Mouse (Mus musculus): ENCODE measurements around the gene Timp3. TPM values are rescaled to one million over a fixed set of nuclear protein-coding genes. Genes with fewer than 3 reads are reported as not detected.

Timp3 gene
- polyA plus RNA-seq, 1 experiment: 14.1 TPM

- H3K4me1 ChIP-seq (ENCODE audit: control insufficient read depth, insufficient read depth, low read length): no peaks in the 10 kb centered on the region
- no peak overlapping the region for H3K4me3 ChIP-seq (ENCODE audit: low read depth, low read length)
- TF ChIP-seq POLR2A (IDR thresholded peaks at IDR 0.05; ENCODE audit: insufficient read depth, low read length) (no peak), CTCF (IDR thresholded peaks at IDR 0.05; ENCODE audit: low read depth, low read length) (no peak), EP300 (IDR thresholded peaks at IDR 0.05; ENCODE audit: insufficient read depth, low read depth, low read length) (no peak)
- H3K27me3 ChIP-seq (ENCODE audit: control insufficient read depth, insufficient read depth, low read length, poor library complexity, severe bottlenecking): no peaks in the 10 kb centered on the region
- H3K9me3 ChIP-seq (replicated peaks; ENCODE audit: control insufficient read depth, insufficient read depth, low read length, poor library complexity, severe bottlenecking): no peaks in the 10 kb centered on the region
- H3K9ac ChIP-seq (ENCODE audit: low read depth, poor library complexity, severe bottlenecking): no peak overlapping the region
- no peak overlapping the region for H3K27ac ChIP-seq (ENCODE audit: insufficient read depth, low read length)
- H3K36me3 ChIP-seq (ENCODE audit: control insufficient read depth, insufficient read depth, low read length, poor library complexity, severe bottlenecking): no peaks in the 10 kb centered on the region
These were observed 21.7 kb upstream of the Timp3 start for GRCm38 (mm10) chr10:86278481-86278880.

GRCm38 (mm10) chr10:86279579-86280168, 20.5 kb upstream of the Timp3 start:
- no peak overlapping the region for H3K4me3 ChIP-seq (ENCODE audit: low read depth, low read length)
- H3K27ac ChIP-seq (ENCODE audit: insufficient read depth, low read length): no peak overlapping the region
- H3K9me3 ChIP-seq (replicated peaks; ENCODE audit: control insufficient read depth, insufficient read depth, low read length, poor library complexity, severe bottlenecking): no peaks in the 10 kb centered on the region
- H3K4me1 ChIP-seq (ENCODE audit: control insufficient read depth, insufficient read depth, low read length): no peaks in the 10 kb centered on the region
- no peaks in the 10 kb centered on the region for H3K27me3 ChIP-seq (ENCODE audit: control insufficient read depth, insufficient read depth, low read length, poor library complexity, severe bottlenecking)
- TF ChIP-seq CTCF (IDR thresholded peaks at IDR 0.05; ENCODE audit: low read depth, low read length) (no peak), EP300 (IDR thresholded peaks at IDR 0.05; ENCODE audit: insufficient read depth, low read depth, low read length) (no peak), POLR2A (IDR thresholded peaks at IDR 0.05; ENCODE audit: insufficient read depth, low read length) (no peak)
- H3K36me3 ChIP-seq (ENCODE audit: control insufficient read depth, insufficient read depth, low read length, poor library complexity, severe bottlenecking): no peaks in the 10 kb centered on the region
- H3K9ac ChIP-seq (ENCODE audit: low read depth, poor library complexity, severe bottlenecking): no peak overlapping the region

GRCm38 (mm10) chr10:86281238-86281637, 18.9 kb upstream of the Timp3 start:
- Histone ChIP-seq H3K4me3 (ENCODE audit: low read depth, low read length) (no peak overlapping the region), H3K4me1 (ENCODE audit: control insufficient read depth, insufficient read depth, low read length) (no peaks in the 10 kb centered on the region), H3K9me3 (replicated peaks; ENCODE audit: control insufficient read depth, insufficient read depth, low read length, poor library complexity, severe bottlenecking) (no peaks in the 10 kb centered on the region), H3K27ac (ENCODE audit: insufficient read depth, low read length) (no peak overlapping the region), H3K36me3 (ENCODE audit: control insufficient read depth, insufficient read depth, low read length, poor library complexity, severe bottlenecking) (no peaks in the 10 kb centered on the region), H3K9ac (ENCODE audit: low read depth, poor library complexity, severe bottlenecking) (no peak overlapping the region), H3K27me3 (ENCODE audit: control insufficient read depth, insufficient read depth, low read length, poor library complexity, severe bottlenecking) (no peaks in the 10 kb centered on the region)
- no peak for TF ChIP-seq EP300 (IDR thresholded peaks at IDR 0.05; ENCODE audit: insufficient read depth, low read depth, low read length)
- no peak for TF ChIP-seq CTCF (IDR thresholded peaks at IDR 0.05; ENCODE audit: low read depth, low read length)
- no peak for TF ChIP-seq POLR2A (IDR thresholded peaks at IDR 0.05; ENCODE audit: insufficient read depth, low read length)

- no peaks in the 10 kb centered on the region for H3K27me3 ChIP-seq (ENCODE audit: control insufficient read depth, insufficient read depth, low read length, poor library complexity, severe bottlenecking)
- TF ChIP-seq CTCF (IDR thresholded peaks at IDR 0.05; ENCODE audit: low read depth, low read length): no peak
- TF ChIP-seq POLR2A (IDR thresholded peaks at IDR 0.05; ENCODE audit: insufficient read depth, low read length): no peak
- no peaks in the 10 kb centered on the region for H3K9me3 ChIP-seq (replicated peaks; ENCODE audit: control insufficient read depth, insufficient read depth, low read length, poor library complexity, severe bottlenecking)
- H3K4me1 ChIP-seq (ENCODE audit: control insufficient read depth, insufficient read depth, low read length): no peaks in the 10 kb centered on the region
- H3K9ac ChIP-seq (ENCODE audit: low read depth, poor library complexity, severe bottlenecking): no peak overlapping the region
- no peak overlapping the region for H3K27ac ChIP-seq (ENCODE audit: insufficient read depth, low read length)
- H3K36me3 ChIP-seq (ENCODE audit: control insufficient read depth, insufficient read depth, low read length, poor library complexity, severe bottlenecking): no peaks in the 10 kb centered on the region
- no peak overlapping the region for H3K4me3 ChIP-seq (ENCODE audit: low read depth, low read length)
These were observed 13.7 kb upstream of the Timp3 start for GRCm38 (mm10) chr10:86286508-86286907.

- TF ChIP-seq EP300 (IDR thresholded peaks at IDR 0.05; ENCODE audit: insufficient read depth, low read depth, low read length) (no peak), POLR2A (IDR thresholded peaks at IDR 0.05; ENCODE audit: insufficient read depth, low read length) (no peak)
- no peaks in the 10 kb centered on the region for H3K36me3 ChIP-seq (ENCODE audit: control insufficient read depth, insufficient read depth, low read length, poor library complexity, severe bottlenecking)
- H3K27me3 ChIP-seq (ENCODE audit: control insufficient read depth, insufficient read depth, low read length, poor library complexity, severe bottlenecking): no peaks in the 10 kb centered on the region
- H3K9ac ChIP-seq (ENCODE audit: low read depth, poor library complexity, severe bottlenecking): no peak overlapping the region
- no peak overlapping the region for H3K4me3 ChIP-seq (ENCODE audit: low read depth, low read length)
- H3K9me3 ChIP-seq (replicated peaks; ENCODE audit: control insufficient read depth, insufficient read depth, low read length, poor library complexity, severe bottlenecking): no peaks in the 10 kb centered on the region
- H3K4me1 ChIP-seq (ENCODE audit: control insufficient read depth, insufficient read depth, low read length): no peaks in the 10 kb centered on the region
- no peak overlapping the region for H3K27ac ChIP-seq (ENCODE audit: insufficient read depth, low read length)
These were observed 9.9 kb upstream of the Timp3 start for GRCm38 (mm10) chr10:86290109-86290771.

DNA sequence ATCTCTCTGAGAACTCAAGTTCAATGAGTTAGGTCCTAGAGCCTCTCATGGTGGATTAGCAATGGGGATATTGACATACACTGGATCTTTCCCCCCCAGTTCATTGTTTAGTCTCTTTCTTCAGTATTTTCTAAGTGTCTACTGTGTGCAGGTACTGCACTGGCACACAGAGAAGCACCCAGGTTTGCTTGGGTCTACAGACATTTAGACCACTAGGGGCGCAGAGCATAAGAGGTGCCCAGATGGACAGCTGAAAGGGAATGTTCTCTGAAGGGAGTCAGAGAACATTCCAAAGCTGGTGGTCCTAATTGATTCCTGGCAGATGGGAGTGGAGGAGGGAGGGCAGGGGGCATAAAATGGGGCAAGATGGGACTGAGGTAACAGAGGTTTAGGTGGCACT, 6.3 kb upstream of the Timp3 start:
- Histone ChIP-seq H3K36me3 (ENCODE audit: control insufficient read depth, insufficient read depth, low read length, poor library complexity, severe bottlenecking) (no peaks in the 10 kb centered on the region), H3K9me3 (replicated peaks; ENCODE audit: control insufficient read depth, insufficient read depth, low read length, poor library complexity, severe bottlenecking) (no peaks in the 10 kb centered on the region), H3K9ac (ENCODE audit: low read depth, poor library complexity, severe bottlenecking) (no peak overlapping the region), H3K27me3 (ENCODE audit: control insufficient read depth, insufficient read depth, low read length, poor library complexity, severe bottlenecking) (no peaks in the 10 kb centered on the region), H3K4me1 (ENCODE audit: control insufficient read depth, insufficient read depth, low read length) (no peaks in the 10 kb centered on the region), H3K27ac (ENCODE audit: insufficient read depth, low read length) (no peak overlapping the region), H3K4me3 (ENCODE audit: low read depth, low read length) (no peak overlapping the region)
- TF ChIP-seq CTCF (IDR thresholded peaks at IDR 0.05; ENCODE audit: low read depth, low read length) (no peak), EP300 (IDR thresholded peaks at IDR 0.05; ENCODE audit: insufficient read depth, low read depth, low read length) (no peak), POLR2A (IDR thresholded peaks at IDR 0.05; ENCODE audit: insufficient read depth, low read length) (no peak)

Measured in ES-Bruce4 (cell line).